In the genomic region with DNA sequence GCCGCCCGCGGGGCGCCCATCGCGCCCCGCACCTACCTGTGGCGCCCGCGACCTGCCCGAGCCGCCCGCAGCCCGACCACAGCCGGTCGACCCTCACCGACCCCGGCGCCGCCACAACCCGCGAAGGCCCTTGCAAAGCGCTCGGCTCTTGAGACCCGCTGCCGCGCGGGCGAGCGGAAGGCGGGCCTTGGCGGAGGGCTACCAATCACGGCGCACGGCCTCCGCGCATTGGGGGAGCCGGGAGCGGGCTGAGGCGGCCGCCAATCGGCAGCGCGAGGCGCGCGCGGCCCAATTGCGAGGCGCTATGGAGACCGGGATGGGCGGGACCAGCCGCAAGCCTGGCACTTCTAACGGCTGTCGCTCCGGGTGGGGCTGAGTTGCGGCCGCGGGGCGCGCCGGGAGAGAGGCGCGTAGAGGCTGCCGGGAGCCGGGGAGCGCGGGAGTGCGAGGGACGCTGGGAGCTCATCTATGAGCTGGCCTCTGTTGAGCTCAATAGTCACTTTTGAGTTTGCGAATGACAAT, we compare ENCODE assay signal across 8 mouse cellular contexts. TPM values are rescaled to one million over a fixed set of nuclear protein-coding genes. Genes with fewer than 3 reads are reported as not detected.
DNase-seq lines count a peak whose midpoint lies in the region; ATAC-seq lines count a peak whose summit lies in the region.

A gene (minus strand): TSS at position 180 of the 522 bp plus-strand sequence.

- peak; percentile 99 for DNase-seq in adrenal gland, adult (ENCODE audit: inconsistent age in 2 of 2, low spot score in 1 of 2)
- DNase-seq in embryo, embryonic 10.5 days (ENCODE audit: low spot score): peak; percentile 99
- DNase-seq in gastrocnemius, postnatal 14 days: peak; percentile 99
- peak; percentile 98 to 99 for DNase-seq in left cerebral cortex, postnatal 10 days (ENCODE audit: extremely low spot score in 1 of 2, low spot score in 2 of 2)
- DNase-seq in right cerebral cortex, postnatal 25 days: peak; percentile 100
- peak; percentile 98 to 99 for DNase-seq in urinary bladder, postnatal 4 days (ENCODE audit: low spot score in 2 of 2)

- peak; percentile 96 for ATAC-seq in inflammation-experienced regulatory T-cells, adult 6 months
- ATAC-seq in megakaryocyte-erythroid progenitor cell, adult 5-6 weeks (replicated peaks; ENCODE audit: low FRiP score, low TSS enrichment, poor library complexity, severe bottlenecking): peak; percentile 91

- intact Hi-C loops in gastrocnemius, postnatal 14 days (cut with DNase I; ENCODE audit: low total_unique reads): loop anchor here (5.0 kb wide), 1 partner anchor 37 kb away; no protein-coding TSS in a partner anchor
- intact Hi-C loops in left cerebral cortex, postnatal 10 days (cut with DNase I): no loop called here

RNA-seq across cellular contexts. Expression of the gene that starts here (rescaled TPM):
- total RNA-seq in gastrocnemius, postnatal 14 days (2021): 10 to 100 TPM; 13.9 to 16.3 TPM
- polyA plus RNA-seq in inflammation-experienced regulatory T-cells, adult 6 months (2017; shearing (Covaris generic)): 10 to 100 TPM; 16.6 to 29.7 (median 19.9) TPM
- total RNA-seq in left cerebral cortex, postnatal 10 days (2021): 10 to 100 TPM; 41.8 to 44.2 TPM
- total RNA-seq in megakaryocyte-erythroid progenitor cell, adult 5-6 weeks (2014; fragmentation: Nextera tagmentation): 77.7 and 78.5 TPM in 2 replicates
- 47.5 and 78.3 TPM in 2 replicates for total RNA-seq in megakaryocyte-erythroid progenitor cell, adult 5-6 weeks (2017)

Comparison
In these comparisons a context has a peak if more than half of its experiments do, and no peak if none do; other contexts are left out.
1. Peak in every context shown above with its lines: DNase-seq and ATAC-seq.